Mouse (Mus musculus): ENCODE measurements around the gene Guk1. TPM values are rescaled to one million over a fixed set of nuclear protein-coding genes. Genes with fewer than 3 reads are reported as not detected.
A peak's percentile ranks its signal among the peaks of the same experiment; 100 is the strongest.

Gene Guk1
- polyA plus RNA-seq, 1 experiment from 2014 or later = 113 TPM

- WGBS = 52% methylated on average over 9 of the region's 9 CpGs
- no peak for ATAC-seq (ENCODE audit: insufficient number of reproducible peaks, low FRiP score, low TSS enrichment, low read depth)
- peak overlapping the region; percentile 67 for H3K4me2 ChIP-seq (replicated peaks)
Measured at GRCm38 (mm10) chr11:59162443-59163254, 29.4 kb downstream of the Guk1 start.

GRCm38 (mm10) chr11:59161398-59161797 is 30.6 kb downstream of the Guk1 start:
- H3K9me3 ChIP-seq (replicated peaks) = no peaks in the 10 kb centered on the region
- no peak for ATAC-seq (ENCODE audit: insufficient number of reproducible peaks, low FRiP score, low TSS enrichment, low read depth)
- peaks cover 17% of the 10 kb centered on the region for H3K36me3 ChIP-seq
- WGBS = 68% methylated on average over 5 of the region's 5 CpGs
- no peak overlapping the region for H3K4me2 ChIP-seq (replicated peaks)
- no peaks in the 10 kb centered on the region for H3K27me3 ChIP-seq
- peaks cover 17% of the 10 kb centered on the region for H3K4me1 ChIP-seq
- H3K4me3 ChIP-seq (replicated peaks) = no peak overlapping the region
- H3K9ac ChIP-seq = no peak overlapping the region
- H3K27ac ChIP-seq (replicated peaks) = 0 out of 2 replicates have a peak overlapping the region, but pooled peaks have one; percentile 28

More at GRCm38 (mm10) chr11:59162443-59163254, 29.4 kb downstream of the Guk1 start:
- Histone ChIP-seq H3K9me3 (replicated peaks) (no peaks in the 10 kb centered on the region), H3K4me1 (peaks cover 17% of the 10 kb centered on the region), H3K27ac (replicated peaks) (peak overlapping the region; percentile 100), H3K9ac (peak overlapping the region; percentile 26), H3K27me3 (no peaks in the 10 kb centered on the region), H3K36me3 (peaks cover 9% of the 10 kb centered on the region), H3K4me3 (replicated peaks) (peak overlapping the region; percentile 90)

- Histone ChIP-seq H3K9ac (no peak overlapping the region), H3K27me3 (no peaks in the 10 kb centered on the region), H3K4me1 (peaks cover 17% of the 10 kb centered on the region), H3K36me3 (peaks cover 20% of the 10 kb centered on the region), H3K27ac (replicated peaks) (no peak overlapping the region), H3K4me2 (replicated peaks) (no peak overlapping the region), H3K9me3 (replicated peaks) (no peaks in the 10 kb centered on the region), H3K4me3 (replicated peaks) (no peak overlapping the region)
- WGBS = 84% methylated on average over 4 of the region's 4 CpGs
- no peak for ATAC-seq (ENCODE audit: insufficient number of reproducible peaks, low FRiP score, low TSS enrichment, low read depth)
Measured at GRCm38 (mm10) chr11:59159558-59159957, 32.5 kb downstream of the Guk1 start.

- H3K4me2 ChIP-seq (replicated peaks) = no peak overlapping the region
- no peak overlapping the region for H3K4me3 ChIP-seq (replicated peaks)
- H3K9ac ChIP-seq = no peak overlapping the region
- H3K27ac ChIP-seq (replicated peaks) = no peak overlapping the region
- ATAC-seq (ENCODE audit: insufficient number of reproducible peaks, low FRiP score, low TSS enrichment, low read depth) = no peak
- no peaks in the 10 kb centered on the region for H3K27me3 ChIP-seq
- no peaks in the 10 kb centered on the region for H3K9me3 ChIP-seq (replicated peaks)
- H3K4me1 ChIP-seq = peaks cover 15% of the 10 kb centered on the region
- H3K36me3 ChIP-seq = peaks cover 20% of the 10 kb centered on the region
- WGBS = 92% methylated on average over 13 of the region's 13 CpGs
Measured at GRCm38 (mm10) chr11:59159099-59159498, 32.9 kb downstream of the Guk1 start.

DNA sequence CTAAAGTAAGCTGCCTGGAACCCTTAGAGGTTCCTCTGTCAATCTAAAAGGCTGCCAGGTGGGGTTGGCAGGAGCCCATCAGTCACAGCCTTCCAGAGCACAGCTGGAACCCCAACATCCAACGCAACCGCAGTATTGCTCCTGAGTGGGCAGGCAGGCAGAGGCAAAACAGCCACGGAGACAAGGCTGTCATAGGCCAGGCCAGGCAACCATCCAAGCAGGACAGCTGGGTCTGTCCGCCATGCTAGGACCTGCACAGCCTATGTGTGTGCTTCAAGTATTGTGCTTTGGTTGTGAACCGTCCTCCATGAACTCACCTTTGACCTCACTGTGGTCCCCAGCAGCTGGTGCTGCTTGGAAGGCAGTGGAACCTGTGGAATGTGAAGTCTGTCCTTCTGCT is 36.1 kb downstream of the Guk1 start:
- no peak for ATAC-seq (ENCODE audit: insufficient number of reproducible peaks, low FRiP score, low TSS enrichment, low read depth)
- H3K4me1 ChIP-seq = no peaks in the 10 kb centered on the region
- H3K27ac ChIP-seq (replicated peaks) = no peak overlapping the region
- no peak overlapping the region for H3K9ac ChIP-seq
- no peak overlapping the region for H3K4me2 ChIP-seq (replicated peaks)
- 85% methylated on average over 5 of the region's 5 CpGs for WGBS
- H3K27me3 ChIP-seq = no peaks in the 10 kb centered on the region
- H3K4me3 ChIP-seq (replicated peaks) = no peak overlapping the region
- no peaks in the 10 kb centered on the region for H3K9me3 ChIP-seq (replicated peaks)
- H3K36me3 ChIP-seq = peaks cover 20% of the 10 kb centered on the region

DNA sequence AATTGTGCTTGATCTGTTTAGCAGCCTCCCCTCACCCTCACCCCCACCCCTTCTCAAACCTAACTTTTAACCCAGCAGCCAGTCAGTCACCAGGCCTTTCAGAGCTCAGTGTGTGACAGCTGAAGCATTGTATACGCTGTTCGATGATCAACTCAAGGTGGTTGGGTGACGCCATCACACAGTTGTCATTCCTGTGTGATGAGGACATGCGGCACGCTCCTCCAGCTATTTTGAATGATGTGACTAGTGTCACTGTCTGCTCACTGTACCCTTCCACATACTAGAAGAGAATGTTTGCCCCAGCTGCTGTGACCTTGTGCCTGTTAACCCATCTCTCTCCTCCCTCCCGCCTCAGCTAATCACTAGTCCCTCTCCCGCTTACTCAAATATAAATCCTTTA is 37.8 kb downstream of the Guk1 start:
- Histone ChIP-seq H3K9ac (no peak overlapping the region), H3K4me3 (replicated peaks) (no peak overlapping the region), H3K36me3 (peaks cover 20% of the 10 kb centered on the region), H3K27me3 (no peaks in the 10 kb centered on the region), H3K9me3 (replicated peaks) (no peaks in the 10 kb centered on the region), H3K27ac (replicated peaks) (no peak overlapping the region), H3K4me1 (no peaks in the 10 kb centered on the region), H3K4me2 (replicated peaks) (no peak overlapping the region)
- ATAC-seq (ENCODE audit: insufficient number of reproducible peaks, low FRiP score, low TSS enrichment, low read depth) = no peak
- 70% methylated on average over 7 of the region's 7 CpGs for WGBS

DNA sequence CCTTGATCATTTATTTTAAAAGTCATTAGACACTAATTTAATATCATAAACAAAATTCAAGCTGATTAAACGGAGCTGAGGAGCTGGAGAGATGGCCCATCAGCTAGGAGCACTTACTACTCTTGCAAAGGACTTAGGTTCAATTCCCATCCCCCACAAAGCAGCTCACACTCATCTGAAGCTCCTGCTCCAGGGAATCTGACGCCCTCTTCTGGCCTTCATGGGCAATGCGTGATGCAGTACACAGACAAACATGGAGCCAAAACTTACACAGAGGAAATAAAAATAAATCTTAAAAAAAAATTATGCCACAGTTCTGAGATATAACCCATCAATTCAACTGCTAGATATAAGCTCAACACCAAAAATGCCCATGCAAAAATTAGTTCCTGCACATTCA is 40.3 kb downstream of the Guk1 start:
- Histone ChIP-seq H3K9me3 (replicated peaks) (no peaks in the 10 kb centered on the region), H3K27ac (replicated peaks) (no peak overlapping the region), H3K4me3 (replicated peaks) (no peak overlapping the region), H3K4me2 (replicated peaks) (no peak overlapping the region), H3K4me1 (no peaks in the 10 kb centered on the region), H3K36me3 (0 out of 2 replicates have a peak, but pooled peaks cover 4% of the 10 kb centered on the region), H3K9ac (no peak overlapping the region), H3K27me3 (no peaks in the 10 kb centered on the region)
- WGBS = 40% methylated on average over 3 of the region's 3 CpGs
- no peak for ATAC-seq (ENCODE audit: insufficient number of reproducible peaks, low FRiP score, low TSS enrichment, low read depth)

GRCm38 (mm10) chr11:59149302-59149701 is 42.7 kb downstream of the Guk1 start:
- H3K4me1 ChIP-seq = no peaks in the 10 kb centered on the region
- H3K4me3 ChIP-seq (replicated peaks) = no peak overlapping the region
- no peak overlapping the region for H3K27ac ChIP-seq (replicated peaks)
- WGBS = 71% methylated on average over 3 of the region's 3 CpGs
- ATAC-seq (ENCODE audit: insufficient number of reproducible peaks, low FRiP score, low TSS enrichment, low read depth) = no peak
- no peaks in the 10 kb centered on the region for H3K9me3 ChIP-seq (replicated peaks)
- H3K36me3 ChIP-seq = no peaks in the 10 kb centered on the region
- no peaks in the 10 kb centered on the region for H3K27me3 ChIP-seq
- H3K4me2 ChIP-seq (replicated peaks) = no peak overlapping the region
- no peak overlapping the region for H3K9ac ChIP-seq

- no peak overlapping the region for H3K9ac ChIP-seq
- H3K9me3 ChIP-seq (replicated peaks) = no peaks in the 10 kb centered on the region
- H3K4me3 ChIP-seq (replicated peaks) = no peak overlapping the region
- WGBS = 70% methylated on average over 5 of the region's 5 CpGs
- H3K4me2 ChIP-seq (replicated peaks) = no peak overlapping the region
- H3K36me3 ChIP-seq = no peaks in the 10 kb centered on the region
- H3K4me1 ChIP-seq = 0 out of 2 replicates have a peak, but pooled peaks cover 4% of the 10 kb centered on the region
- ATAC-seq (ENCODE audit: insufficient number of reproducible peaks, low FRiP score, low TSS enrichment, low read depth) = no peak
- no peak overlapping the region for H3K27ac ChIP-seq (replicated peaks)
- H3K27me3 ChIP-seq = peaks cover 10% of the 10 kb centered on the region
Measured at GRCm38 (mm10) chr11:59142962-59143361, 49.0 kb downstream of the Guk1 start.

GRCm38 (mm10) chr11:59141772-59142370 is 50.1 kb downstream of the Guk1 start:
- H3K9me3 ChIP-seq (replicated peaks) = no peaks in the 10 kb centered on the region
- H3K4me3 ChIP-seq (replicated peaks) = 0 out of 2 replicates have a peak overlapping the region, but pooled peaks have one; percentile 8
- no peak overlapping the region for H3K9ac ChIP-seq
- H3K36me3 ChIP-seq = no peaks in the 10 kb centered on the region
- 0 out of 2 replicates have a peak, but pooled peaks cover 4% of the 10 kb centered on the region for H3K4me1 ChIP-seq
- no peak for ATAC-seq (ENCODE audit: insufficient number of reproducible peaks, low FRiP score, low TSS enrichment, low read depth)
- peak overlapping the region; percentile 35 for H3K4me2 ChIP-seq (replicated peaks)
- 8% methylated on average over 14 of the region's 14 CpGs for WGBS
- H3K27ac ChIP-seq (replicated peaks) = no peak overlapping the region
- H3K27me3 ChIP-seq = peaks cover 21% of the 10 kb centered on the region

DNA sequence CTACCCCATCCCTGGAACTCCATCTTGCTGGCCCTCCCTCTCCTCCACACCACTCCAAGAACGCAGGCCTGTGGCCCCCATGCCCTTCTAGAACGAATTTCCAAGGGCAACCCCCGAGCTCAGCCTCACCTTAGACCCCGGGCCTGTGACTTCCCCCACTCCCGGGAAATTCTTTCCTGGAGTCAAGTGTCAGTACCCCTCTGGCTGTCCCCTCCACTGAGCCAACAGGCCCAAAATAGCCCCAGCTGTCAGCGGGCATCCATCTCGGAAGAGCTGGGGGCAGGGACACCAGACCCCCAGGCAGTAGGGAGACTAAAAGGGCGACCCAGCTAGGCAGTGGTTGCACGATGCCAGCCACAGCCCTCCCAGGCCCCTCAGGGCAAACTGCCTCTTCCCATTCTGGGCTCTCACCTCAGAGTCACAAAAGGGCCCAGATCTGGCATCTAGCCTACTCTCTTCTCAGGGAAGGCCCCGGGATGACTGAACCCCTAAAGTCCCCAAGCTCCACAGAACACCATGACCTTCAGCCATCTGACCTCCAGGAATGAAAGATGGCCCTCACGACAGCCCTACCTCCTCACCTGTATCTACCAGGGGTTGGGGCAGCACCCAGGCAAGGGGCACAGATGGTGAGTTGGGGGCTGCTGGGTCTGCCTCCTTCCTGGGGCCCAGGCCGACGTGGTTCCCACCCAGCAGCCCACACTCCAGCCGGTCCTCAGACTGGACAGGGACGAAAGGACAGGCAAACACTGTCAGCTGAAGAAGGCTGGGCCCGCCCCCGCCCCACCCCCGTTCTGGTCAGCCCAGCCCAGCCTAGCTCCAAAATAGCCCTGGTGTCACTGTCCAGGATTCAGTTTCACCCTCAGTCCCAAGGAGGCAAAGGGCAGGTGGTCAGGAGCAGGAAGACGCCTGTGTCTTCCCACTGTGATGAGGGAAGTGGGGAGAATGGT is 53.2 kb downstream of the Guk1 start:
- WGBS = 43% methylated on average over 19 of the region's 19 CpGs
- H3K27me3 ChIP-seq = peaks cover 51% of the 10 kb centered on the region
- ATAC-seq (ENCODE audit: insufficient number of reproducible peaks, low FRiP score, low TSS enrichment, low read depth) = no peak

More for the DNA sequence above, 53.2 kb downstream of the Guk1 start:
- Histone ChIP-seq H3K4me1 (peaks cover 18% of the 10 kb centered on the region), H3K4me2 (replicated peaks) (no peak overlapping the region), H3K27ac (replicated peaks) (no peak overlapping the region), H3K36me3 (no peaks in the 10 kb centered on the region), H3K9ac (no peak overlapping the region), H3K9me3 (replicated peaks) (no peaks in the 10 kb centered on the region), H3K4me3 (replicated peaks) (0 out of 2 replicates have a peak overlapping the region, but pooled peaks have one; percentile 7)

Data from embryonic facial prominence, embryonic 15.5 days (tissue).